Mouse (Mus musculus): Measurements from ENCODE around the gene Trim14.

DNA sequence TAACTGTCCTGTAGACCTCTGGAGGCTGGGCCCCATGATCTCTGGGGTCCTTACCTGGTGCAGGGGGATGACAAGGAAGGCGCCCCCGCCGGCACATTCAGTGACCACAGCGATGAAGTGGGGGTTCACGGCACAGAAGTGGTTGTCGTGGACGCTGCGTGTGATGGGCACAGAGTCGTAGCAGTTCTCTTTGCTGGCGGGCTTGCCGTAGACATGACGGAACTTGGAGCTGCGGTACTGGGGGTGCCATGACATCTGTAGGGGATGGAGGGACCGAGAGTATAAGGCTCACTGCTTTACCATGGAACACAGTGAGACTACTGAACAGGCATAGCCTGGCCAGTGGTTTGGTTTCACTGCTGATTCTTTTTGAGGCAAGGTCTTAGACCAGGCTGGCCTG, 26.9 kb upstream of the Trim14 start:
- TF ChIP-seq CTCF (IDR thresholded peaks at IDR 0.05; ENCODE audit: extremely low read depth, insufficient read depth, insufficient read length, insufficient replicate concordance) (no peak), POLR2A (IDR thresholded peaks at IDR 0.05; ENCODE audit: low read depth, low read length) (no peak)

All from spleen, adult 2 months (tissue).